Mouse (Mus musculus) MEL (cell line): ENCODE data around the gene Fam241a. TPM values are rescaled to one million over a fixed set of nuclear protein-coding genes. Genes with fewer than 3 reads are reported as not detected.

Experiments used
- DNase-seq: peaks from one replicate; pipeline ENCODE4 v3.0.0; 2011; ENCODE audit warnings: low read depth, low spot score
- H3K27ac ChIP-seq: 2 replicates; pipeline ENCODE4 v1.5.1; 2012; ENCODE audit warnings: low read depth, mild to moderate bottlenecking, control low read depth, low read length, moderate library complexity; ENCODE audit not compliant: control insufficient read depth
- H3K27me3 ChIP-seq, 2 experiments: fragments of 150-350 bp in 1 of 2; sonication (generic) in 1 of 2; 2 replicates each; pipeline ENCODE4 v1.6.1; 2012; ENCODE audit warnings: low read length in 2 of 2, mild to moderate bottlenecking in 2 of 2, improper control_type of control experiment in 1 of 2, moderate library complexity in 1 of 2; ENCODE audit not compliant: insufficient read depth in 2 of 2, control insufficient read depth in 1 of 2
- H3K36me3 ChIP-seq, 2 experiments: 2 replicates each; pipeline ENCODE4 v1.6.1; 2012 to 2014; ENCODE audit warnings: low read length in 2 of 2, improper control_type of control experiment in 1 of 2, inconsistent platforms in 1 of 2, mild to moderate bottlenecking in 1 of 2; ENCODE audit not compliant: insufficient read depth in 2 of 2, control insufficient read depth in 1 of 2
- H3K4me1 ChIP-seq, 2 experiments: fragments of 150-350 bp in 1 of 2; sonication (generic) in 1 of 2; 2 replicates each; pipeline ENCODE4 v1.6.1; 2012; ENCODE audit warnings: low read length in 2 of 2, improper control_type of control experiment in 1 of 2, mild to moderate bottlenecking in 1 of 2; ENCODE audit not compliant: insufficient read depth in 2 of 2, control insufficient read depth in 1 of 2
- H3K4me3 ChIP-seq, 2 experiments: fragments of 150-350 bp in 1 of 2; sonication (generic) in 1 of 2; 2 replicates each; pipeline ENCODE4 v1.5.1; 2012; ENCODE audit warnings: low read depth in 2 of 2, low read length in 2 of 2, mild to moderate bottlenecking in 2 of 2, moderate library complexity in 2 of 2, control low read depth in 1 of 2, improper control_type of control experiment in 1 of 2; ENCODE audit not compliant: control insufficient read depth in 1 of 2, insufficient read depth in 1 of 2
- H3K79me2 ChIP-seq: 2 replicates; pipeline ENCODE4 v1.6.1; 2012; ENCODE audit warnings: mild to moderate bottlenecking, low read length, moderate library complexity; ENCODE audit not compliant: control insufficient read depth, poor library complexity, insufficient read depth
- H3K9ac ChIP-seq: 2 replicates; pipeline ENCODE4 v1.6.1; 2012; ENCODE audit warnings: low read depth, mild to moderate bottlenecking, control low read depth, low read length, moderate library complexity; ENCODE audit not compliant: control insufficient read depth, poor library complexity, severe bottlenecking
- H3K9me3 ChIP-seq: fragments of 150-350 bp; sonication (generic); replicated peaks from 2 replicates; pipeline ENCODE4 v1.6.1; 2012; ENCODE audit warnings: mild to moderate bottlenecking, low read length, improper control_type of control experiment, moderate library complexity; ENCODE audit not compliant: insufficient read depth
- BHLHE40 ChIP-seq: IDR thresholded peaks from 2 replicates; pipeline ENCODE4 v1.6.1; 2012; ENCODE audit warnings: low read depth, mild to moderate bottlenecking, inconsistent platforms, low read length, improper control_type of control experiment, borderline replicate concordance
- CHD1 ChIP-seq: IDR thresholded peaks from 2 replicates; pipeline ENCODE4 v1.6.1; 2012; ENCODE audit warnings: low read depth, mild to moderate bottlenecking, inconsistent platforms, low read length, improper control_type of control experiment
- CTCF ChIP-seq, 3 experiments: IDR thresholded peaks in 2 of 3; conservative IDR thresholded peaks in 1 of 3; 2 replicates each; pipeline ENCODE4 v1.5.1; 2011 to 2012; ENCODE audit warnings: low read length in 3 of 3, low read depth in 2 of 3, mild to moderate bottlenecking in 2 of 3, improper control_type of control experiment in 1 of 3, inconsistent platforms in 1 of 3, mixed read lengths in 1 of 3, moderate library complexity in 1 of 3; ENCODE audit not compliant: control insufficient read depth in 1 of 3, insufficient read depth in 1 of 3, poor library complexity in 1 of 3, severe bottlenecking in 1 of 3
- E2F4 ChIP-seq: IDR thresholded peaks from 2 replicates; pipeline ENCODE4 v1.6.1; 2011; ENCODE audit warnings: low read depth, low read length, improper control_type of control experiment, borderline replicate concordance
- ELF1 ChIP-seq: IDR thresholded peaks from 2 replicates; pipeline ENCODE4 v1.6.1; 2014; ENCODE audit warnings: low read depth, mild to moderate bottlenecking, inconsistent platforms, low read length, improper control_type of control experiment, moderate library complexity
- EP300 ChIP-seq, 2 experiments: IDR thresholded peaks; 2 replicates each; pipeline ENCODE4 v1.6.1; 2011; ENCODE audit warnings: improper control_type of control experiment in 2 of 2, low read length in 2 of 2, low read depth in 1 of 2, mild to moderate bottlenecking in 1 of 2
- GABPA ChIP-seq: IDR thresholded peaks from 2 replicates; pipeline ENCODE4 v1.6.1; 2012; ENCODE audit warnings: low read depth, mild to moderate bottlenecking, inconsistent platforms, low read length, improper control_type of control experiment, moderate library complexity
- HCFC1 ChIP-seq: IDR thresholded peaks from 2 replicates; pipeline ENCODE4 v1.6.1; 2012; ENCODE audit warnings: low read depth, mild to moderate bottlenecking, inconsistent platforms, low read length, improper control_type of control experiment, moderate library complexity
- JUND ChIP-seq: IDR thresholded peaks from 2 replicates; pipeline ENCODE4 v1.6.1; 2011; ENCODE audit warnings: low read depth, mild to moderate bottlenecking, improper control_type of control experiment, low read length
- KAT2A ChIP-seq: conservative IDR thresholded peaks from 2 replicates; pipeline ENCODE4 v1.6.1; 2012; ENCODE audit warnings: low read depth, low read length, improper control_type of control experiment, inconsistent platforms
- MAFK ChIP-seq: IDR thresholded peaks from 2 replicates; pipeline ENCODE4 v1.6.1; 2011; ENCODE audit warnings: low read depth, mild to moderate bottlenecking, low read length, improper control_type of control experiment, borderline replicate concordance
- MEF2A ChIP-seq: IDR thresholded peaks from 2 replicates; pipeline ENCODE4 v1.6.1; 2014; ENCODE audit warnings: low read depth, mild to moderate bottlenecking, inconsistent platforms, low read length, improper control_type of control experiment; ENCODE audit not compliant: poor library complexity, insufficient replicate concordance, severe bottlenecking; ENCODE audit errors: extremely low read depth
- MXI1 ChIP-seq: IDR thresholded peaks from 2 replicates; pipeline ENCODE4 v1.6.1; 2011; ENCODE audit warnings: mild to moderate bottlenecking, low read depth, low read length, improper control_type of control experiment
- NRF1 ChIP-seq: IDR thresholded peaks from 2 replicates; pipeline ENCODE4 v1.6.1; 2014; ENCODE audit warnings: low read depth, mild to moderate bottlenecking, inconsistent platforms, low read length, improper control_type of control experiment, moderate library complexity; ENCODE audit not compliant: poor library complexity, insufficient read depth, severe bottlenecking
- POLR2A ChIP-seq, 2 experiments: IDR thresholded peaks; 2 replicates each; pipeline ENCODE4 v1.6.1; 2011 to 2012; ENCODE audit warnings: low read length in 2 of 2, mild to moderate bottlenecking in 2 of 2, control low read depth in 1 of 2, improper control_type of control experiment in 1 of 2, low read depth in 1 of 2, moderate library complexity in 1 of 2; ENCODE audit not compliant: control insufficient read depth in 1 of 2, insufficient read depth in 1 of 2, poor library complexity in 1 of 2
- POLR2AphosphoS2 ChIP-seq: IDR thresholded peaks from 2 replicates; pipeline ENCODE4 v1.6.1; 2011; ENCODE audit warnings: low read length, improper control_type of control experiment
- POLR2AphosphoS5 ChIP-seq: IDR thresholded peaks from 2 replicates; pipeline ENCODE4 v1.6.1; 2012; ENCODE audit warnings: low read depth, borderline replicate concordance, mild to moderate bottlenecking, inconsistent platforms, low read length, moderate library complexity, mixed read lengths
- RAD21 ChIP-seq: IDR thresholded peaks from 2 replicates; pipeline ENCODE4 v1.6.1; 2011; ENCODE audit warnings: mild to moderate bottlenecking, low read depth, low read length, improper control_type of control experiment
- SMC3 ChIP-seq: IDR thresholded peaks from 2 replicates; pipeline ENCODE4 v1.6.1; 2011; ENCODE audit warnings: low read depth, low read length, improper control_type of control experiment
- TAL1 ChIP-seq: IDR thresholded peaks from 2 replicates; pipeline ENCODE4 v1.6.1; 2012; ENCODE audit warnings: mild to moderate bottlenecking, inconsistent platforms, low read length, moderate library complexity, mixed read lengths
- UBTF ChIP-seq: IDR thresholded peaks from 2 replicates; pipeline ENCODE4 v1.6.1; 2012; ENCODE audit warnings: low read depth, mild to moderate bottlenecking, inconsistent platforms, low read length, improper control_type of control experiment, moderate library complexity, borderline replicate concordance; ENCODE audit not compliant: insufficient read depth
- USF1 ChIP-seq: IDR thresholded peaks from 2 replicates; pipeline ENCODE4 v1.6.1; 2014; ENCODE audit warnings: low read depth, mild to moderate bottlenecking, inconsistent platforms, low read length, improper control_type of control experiment, moderate library complexity
- ZC3H11A ChIP-seq: IDR thresholded peaks from 2 replicates; pipeline ENCODE4 v1.6.1; 2012; ENCODE audit warnings: low read depth, mild to moderate bottlenecking, inconsistent platforms, low read length, improper control_type of control experiment
- ZKSCAN1 ChIP-seq: IDR thresholded peaks from 2 replicates; pipeline ENCODE4 v1.6.1; 2012; ENCODE audit warnings: low read depth, mild to moderate bottlenecking, inconsistent platforms, low read length, improper control_type of control experiment, moderate library complexity
- ZMIZ1 ChIP-seq: IDR thresholded peaks from 2 replicates; pipeline ENCODE4 v1.6.1; 2012; ENCODE audit warnings: low read depth, mild to moderate bottlenecking, inconsistent platforms, low read length, improper control_type of control experiment, moderate library complexity
- ZNF384 ChIP-seq: IDR thresholded peaks from 2 replicates; pipeline ENCODE4 v1.6.1; 2012; ENCODE audit warnings: low read depth, mild to moderate bottlenecking, inconsistent platforms, low read length, improper control_type of control experiment
- polyA plus RNA-seq, 2 experiments: library from polyadenylated mRNA; stranded (reverse) in 1 of 2; unstranded in 1 of 2; fragments of >175 nt in 1 of 2; fragments of >200 nt in 1 of 2; gene quantifications; 2 replicates each; pipeline versions ENCODE4 v1.2.1 to v1.2.4; 2012; ENCODE audit warnings: low replicate concordance in 2 of 2, low read depth in 1 of 2; ENCODE audit not compliant: insufficient read length in 2 of 2, insufficient read depth in 1 of 2, missing spikeins in 1 of 2
- total RNA-seq: library from RNA; depleted of rRNA; stranded (reverse); fragments of 300-350 nt; gene quantifications from 2 replicates; pipeline ENCODE4 v1.2.3, GENCODE M21; 2012

Gene Fam241a
- total and polyA plus RNA-seq, 3 experiments = 30.2 to 32.0 TPM; not detected in 1

GRCm38 (mm10) chr3:127861340-127861739, 34.8 kb downstream of the Fam241a start:
- H3K4me1 ChIP-seq = no peaks in the 10 kb centered on the region
- H3K9me3 ChIP-seq = no peaks in the 10 kb centered on the region
- TF ChIP-seq JUND (no peak), BHLHE40 (no peak), UBTF (no peak), CHD1 (no peak), NRF1 (no peak), CTCF (IDR thresholded peaks at IDR 0.05 in 2 of 3, conservative IDR thresholded peaks at IDR 0.05 in 1 of 3; ENCODE audit: control insufficient read depth in 1 of 3, insufficient read depth in 1 of 3, low read depth in 2 of 3, low read length in 3 of 3, poor library complexity in 1 of 3, severe bottlenecking in 1 of 3) (no peak), ZMIZ1 (no peak), POLR2A (IDR thresholded peaks at IDR 0.05; ENCODE audit: control insufficient read depth in 1 of 2, insufficient read depth in 1 of 2, low read depth in 1 of 2, low read length in 2 of 2, poor library complexity in 1 of 2) (no peak), POLR2AphosphoS2 (no peak), GABPA (no peak), MEF2A (no peak), RAD21 (no peak), MAFK (no peak)
- no peak overlapping the region for H3K4me3 ChIP-seq
- no peaks in the 10 kb centered on the region for H3K79me2 ChIP-seq
- H3K27me3 ChIP-seq = no peaks in the 10 kb centered on the region
- H3K27ac ChIP-seq = no peak overlapping the region
- H3K36me3 ChIP-seq = no peaks in the 10 kb centered on the region
- no peak for DNase-seq
- no peak overlapping the region for H3K9ac ChIP-seq

GRCm38 (mm10) chr3:127853431-127854206, 42.5 kb downstream of the Fam241a start:
- peak; percentile 83 for DNase-seq
- TF ChIP-seq CTCF (IDR thresholded peaks at IDR 0.05 in 2 of 3, conservative IDR thresholded peaks at IDR 0.05 in 1 of 3; ENCODE audit: control insufficient read depth in 1 of 3, insufficient read depth in 1 of 3, low read depth in 2 of 3, low read length in 3 of 3, poor library complexity in 1 of 3, severe bottlenecking in 1 of 3) (peak; percentile 83 to 94 (median 85)), RAD21 (peak; percentile 85), E2F4 (no peak), ELF1 (no peak), HCFC1 (no peak), ZKSCAN1 (no peak), ZC3H11A (peak; percentile 94), EP300 (IDR thresholded peaks at IDR 0.05; ENCODE audit: low read depth in 1 of 2, low read length in 2 of 2) (no peak), MXI1 (no peak), TAL1 (no peak), SMC3 (peak; percentile 96), POLR2AphosphoS5 (no peak), NRF1 (no peak), KAT2A (no peak), JUND (no peak), ZNF384 (no peak), USF1 (no peak)
- Histone ChIP-seq H3K27ac (no peak overlapping the region), H3K4me1 (peaks cover 13 to 19% of the 10 kb centered on the region in 2 experiments), H3K27me3 (no peaks in the 10 kb centered on the region), H3K9ac (no peak overlapping the region), H3K4me3 (no peak overlapping the region), H3K36me3 (peaks cover 0 to 20% of the 10 kb centered on the region in 2 experiments; a peak in 2 of 4 replicates), H3K9me3 (no peaks in the 10 kb centered on the region), H3K79me2 (no peaks in the 10 kb centered on the region)
